Mouse (Mus musculus) layer of hippocampus, adult 8-10 months (tissue): Measurements from ENCODE around the gene Moxd2. TPM values are rescaled to one million over a fixed set of nuclear protein-coding genes. Genes with fewer than 3 reads are reported as not detected.

Experiments
- DNase-seq, 2 experiments: peaks; one replicate each; pipeline ENCODE4 v3.0.0; 2022; ENCODE audit warnings: low spot score in 2 of 2
- total RNA-seq, 4 experiments: library from RNA; stranded (reverse); gene quantifications; 2 replicates each; pipeline ENCODE4 v1.2.4; 2022

Gene Moxd2
- total RNA-seq = not detected

GRCm38 (mm10) chr6:40887394-40887793 lies at the start of gene Moxd2:
TSS of gene Moxd2 (minus strand) at chr6:40887494.
- no peak for DNase-seq

DNA sequence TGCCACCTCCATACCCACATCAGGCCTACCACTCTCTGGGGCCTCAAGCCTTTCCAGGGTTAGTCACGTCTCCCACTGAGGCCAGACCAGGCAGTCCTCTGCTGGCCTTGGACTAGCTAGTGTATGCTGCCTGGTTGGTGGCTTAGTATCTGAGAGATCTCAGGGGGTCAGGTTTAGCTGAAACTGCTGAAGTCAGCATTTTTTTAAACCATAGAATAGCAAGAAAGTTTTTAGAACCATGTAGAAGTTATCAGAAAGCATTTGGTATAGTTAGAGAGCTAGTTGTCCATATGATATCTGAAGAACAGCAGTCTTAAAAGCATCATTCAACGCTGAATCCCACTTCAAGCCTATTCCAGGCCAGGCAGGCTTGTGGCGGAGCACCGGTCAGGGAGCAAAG lies 32.7 kb upstream of the Moxd2 start:
- DNase-seq = no peak

GRCm38 (mm10) chr6:40900287-40900686 lies 13.0 kb upstream of the Moxd2 start, which contains the start of gene Prss58:
TSS of gene Prss58 (minus strand) at chr6:40900387.
- no peak for DNase-seq

- DNase-seq = no peak
Measured at GRCm38 (mm10) chr6:40894716-40895115, 7.4 kb upstream of the Moxd2 start.

- DNase-seq = peak in 1 of 2 experiments; percentile 6
Measured at GRCm38 (mm10) chr6:40893577-40893976, 6.3 kb upstream of the Moxd2 start.

DNA sequence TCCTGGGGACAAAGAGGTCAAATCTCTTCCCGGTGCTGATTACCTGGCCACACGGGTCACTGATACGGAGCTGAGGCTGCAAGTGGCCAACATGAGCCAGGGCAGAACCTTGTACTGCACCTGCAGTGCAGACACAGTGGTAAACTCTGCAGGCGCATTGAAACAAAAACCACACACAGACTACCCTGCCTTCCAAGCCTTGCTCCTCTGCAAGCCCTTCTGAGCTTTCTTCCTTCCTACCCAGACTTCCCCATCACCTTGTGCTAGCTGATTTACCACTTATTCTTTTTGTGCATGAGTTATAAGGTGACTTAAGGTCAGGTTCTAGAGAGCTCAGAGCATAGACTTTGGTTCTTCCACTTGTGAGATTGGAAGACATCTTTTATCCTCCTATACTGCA lies 4.5 kb upstream of the Moxd2 start:
- no peak for DNase-seq

DNA sequence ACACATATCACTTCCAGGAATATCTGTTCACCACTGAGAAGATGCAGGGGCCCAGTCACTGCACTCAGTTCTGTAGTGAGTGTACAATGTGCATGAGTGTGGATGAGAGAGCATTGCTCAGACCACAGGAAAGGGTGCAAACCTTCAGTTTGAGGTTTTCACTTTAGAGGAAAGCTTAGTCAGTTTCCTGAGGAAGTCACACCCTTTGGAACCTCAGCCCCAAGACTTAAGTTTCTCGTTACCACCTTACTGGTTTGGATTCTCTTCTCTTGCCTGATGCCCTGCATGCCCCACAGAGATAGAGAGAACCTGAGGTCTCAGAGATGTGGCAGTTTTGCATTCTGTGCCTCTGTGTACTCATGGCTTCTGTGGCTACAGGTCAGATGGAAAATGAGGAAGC lies 3.7 kb upstream of the Moxd2 start:
- no peak for DNase-seq

- DNase-seq = no peak
Measured at GRCm38 (mm10) chr6:40845283-40845682, 42.0 kb downstream of the Moxd2 start.

Other genes starting within 250 kb of the Moxd2 start
- gene Prss58, start 12.9 kb upstream of the Moxd2 start, total RNA-seq = not detected
- gene 1700074P13Rik, start 53.1 kb upstream of the Moxd2 start, total RNA-seq = not detected
- gene Gm4744, start 64.4 kb upstream of the Moxd2 start, total RNA-seq = not detected
- gene 1810009J06Rik, start 77.3 kb upstream of the Moxd2 start, total RNA-seq = not detected
- not detected for gene Gm2663, start 112.0 kb upstream of the Moxd2 start, total RNA-seq
- gene 2210010C04Rik, start 148.0 kb upstream of the Moxd2 start, total RNA-seq = not detected